Mouse (Mus musculus): ENCODE results near the gene Tspoap1. TPM values are rescaled to one million over a fixed set of nuclear protein-coding genes. Genes with fewer than 3 reads are reported as not detected.

Gene Tspoap1
- polyA plus RNA-seq (2015; fragmentation: Nextera tagmentation; extraction: Ambion mirVana), result 4.4 and 5.1 TPM in 2 replicates

GRCm38 (mm10) chr11:87760301-87761081 lies at the start of gene Tspoap1:
Gene Tspoap1, plus strand, starts transcription at chr11:87760541.
- Histone ChIP-seq H3K27ac (no peak within 1 kb of the TSS), H3K27me3 (peaks cover 66% of the 10 kb centered on the region), H3K36me3 (no peaks in the 10 kb centered on the region), H3K4me3 (replicated peaks) (no peak within 1 kb of the TSS), H3K4me1 (peaks cover 36% of the 10 kb centered on the region), H3K4me2 (peak within 1 kb of the TSS; percentile 19; the same call in 1 of the 2 replicates), H3K9ac (no peak within 1 kb of the TSS), H3K9me3 (replicated peaks) (no peaks in the 10 kb centered on the region)
- 8% methylated on average over 23 of the region's 23 CpGs for WGBS
- no peak for ATAC-seq (replicated peaks; ENCODE audit: low FRiP score)

GRCm38 (mm10) chr11:87712188-87712587 lies 48.2 kb upstream of the Tspoap1 start:
- Histone ChIP-seq H3K9ac (no peak overlapping the region), H3K4me1 (peaks cover 20% of the 10 kb centered on the region), H3K27ac (no peak overlapping the region), H3K9me3 (replicated peaks) (no peaks in the 10 kb centered on the region), H3K4me2 (no peak overlapping the region), H3K36me3 (no peaks in the 10 kb centered on the region), H3K4me3 (replicated peaks) (no peak overlapping the region), H3K27me3 (0 out of 2 replicates have a peak, but pooled peaks cover 4% of the 10 kb centered on the region)
- 89% methylated on average over 4 of the region's 4 CpGs for WGBS
- ATAC-seq (replicated peaks; ENCODE audit: low FRiP score), result no peak

- Histone ChIP-seq H3K4me3 (replicated peaks) (no peak overlapping the region), H3K4me1 (no peaks in the 10 kb centered on the region), H3K36me3 (peaks cover 7% of the 10 kb centered on the region; the same call in 1 of the 2 replicates), H3K9ac (no peak overlapping the region), H3K27ac (no peak overlapping the region), H3K27me3 (no peaks in the 10 kb centered on the region), H3K9me3 (replicated peaks) (no peaks in the 10 kb centered on the region), H3K4me2 (no peak overlapping the region)
- no peak for ATAC-seq (replicated peaks; ENCODE audit: low FRiP score)
- 91% methylated on average over 4 of the region's 4 CpGs for WGBS
These were observed 44.3 kb upstream of the Tspoap1 start for GRCm38 (mm10) chr11:87715999-87716398.

GRCm38 (mm10) chr11:87719526-87719925 lies 40.8 kb upstream of the Tspoap1 start:
- H3K36me3 ChIP-seq, result peaks cover 7% of the 10 kb centered on the region; the same call in 1 of the 2 replicates
- no peak for ATAC-seq (replicated peaks; ENCODE audit: low FRiP score)
- no peak overlapping the region for H3K4me3 ChIP-seq (replicated peaks)
- H3K27me3 ChIP-seq, result no peaks in the 10 kb centered on the region
- no peaks in the 10 kb centered on the region for H3K9me3 ChIP-seq (replicated peaks)
- WGBS, result 88% methylated on average over 7 of the region's 7 CpGs
- H3K4me2 ChIP-seq, result no peak overlapping the region
- no peak overlapping the region for H3K9ac ChIP-seq
- no peak overlapping the region for H3K27ac ChIP-seq
- H3K4me1 ChIP-seq, result no peaks in the 10 kb centered on the region

GRCm38 (mm10) chr11:87720324-87720723 lies 40.0 kb upstream of the Tspoap1 start:
- H3K4me2 ChIP-seq, result no peak overlapping the region
- peaks cover 7% of the 10 kb centered on the region; the same call in 1 of the 2 replicates for H3K36me3 ChIP-seq
- peaks cover 6% of the 10 kb centered on the region for H3K4me1 ChIP-seq
- H3K9ac ChIP-seq, result no peak overlapping the region
- WGBS, result 52% methylated on average over 9 of the region's 9 CpGs
- no peak overlapping the region for H3K27ac ChIP-seq
- no peak for ATAC-seq (replicated peaks; ENCODE audit: low FRiP score)
- no peak overlapping the region for H3K4me3 ChIP-seq (replicated peaks)
- no peaks in the 10 kb centered on the region for H3K27me3 ChIP-seq
- no peaks in the 10 kb centered on the region for H3K9me3 ChIP-seq (replicated peaks)

GRCm38 (mm10) chr11:87720839-87721238 lies 39.5 kb upstream of the Tspoap1 start:
- no peak overlapping the region for H3K4me2 ChIP-seq
- 62% methylated on average over 9 of the region's 9 CpGs for WGBS
- H3K9me3 ChIP-seq (replicated peaks), result no peaks in the 10 kb centered on the region
- H3K36me3 ChIP-seq, result peaks cover 7% of the 10 kb centered on the region; the same call in 1 of the 2 replicates
- peaks cover 11% of the 10 kb centered on the region for H3K4me1 ChIP-seq
- no peaks in the 10 kb centered on the region for H3K27me3 ChIP-seq
- H3K27ac ChIP-seq, result no peak overlapping the region
- no peak overlapping the region for H3K4me3 ChIP-seq (replicated peaks)
- no peak for ATAC-seq (replicated peaks; ENCODE audit: low FRiP score)
- H3K9ac ChIP-seq, result no peak overlapping the region

GRCm38 (mm10) chr11:87722168-87722567 lies 38.2 kb upstream of the Tspoap1 start:
- H3K27me3 ChIP-seq, result no peaks in the 10 kb centered on the region
- no peak overlapping the region for H3K27ac ChIP-seq
- no peak overlapping the region for H3K4me2 ChIP-seq
- H3K36me3 ChIP-seq, result peaks cover 7% of the 10 kb centered on the region; the same call in 1 of the 2 replicates
- no peak for ATAC-seq (replicated peaks; ENCODE audit: low FRiP score)
- 93% methylated on average over 3 of the region's 3 CpGs for WGBS
- H3K4me1 ChIP-seq, result peaks cover 18% of the 10 kb centered on the region
- no peaks in the 10 kb centered on the region for H3K9me3 ChIP-seq (replicated peaks)
- H3K9ac ChIP-seq, result no peak overlapping the region
- no peak overlapping the region for H3K4me3 ChIP-seq (replicated peaks)

GRCm38 (mm10) chr11:87722891-87723290 lies 37.5 kb upstream of the Tspoap1 start:
- H3K4me3 ChIP-seq (replicated peaks), result no peak overlapping the region
- WGBS, result 94% methylated on average over 4 of the region's 4 CpGs
- H3K9ac ChIP-seq, result no peak overlapping the region
- no peaks in the 10 kb centered on the region for H3K9me3 ChIP-seq (replicated peaks)
- H3K4me2 ChIP-seq, result no peak overlapping the region
- peaks cover 7% of the 10 kb centered on the region; the same call in 1 of the 2 replicates for H3K36me3 ChIP-seq
- ATAC-seq (replicated peaks; ENCODE audit: low FRiP score), result no peak
- peaks cover 18% of the 10 kb centered on the region for H3K4me1 ChIP-seq
- no peaks in the 10 kb centered on the region for H3K27me3 ChIP-seq
- no peak overlapping the region for H3K27ac ChIP-seq

- Histone ChIP-seq H3K9ac (no peak overlapping the region), H3K4me2 (no peak overlapping the region), H3K9me3 (replicated peaks) (no peaks in the 10 kb centered on the region), H3K36me3 (no peaks in the 10 kb centered on the region), H3K27me3 (no peaks in the 10 kb centered on the region), H3K27ac (peak overlapping the region; percentile 84), H3K4me1 (peaks cover 18% of the 10 kb centered on the region), H3K4me3 (replicated peaks) (no peak overlapping the region)
- peak; percentile 16; the same call in 1 of the 2 replicates for ATAC-seq (replicated peaks; ENCODE audit: low FRiP score)
These were observed 34.8 kb upstream of the Tspoap1 start for GRCm38 (mm10) chr11:87725515-87725914.

- Histone ChIP-seq H3K27me3 (no peaks in the 10 kb centered on the region), H3K4me3 (replicated peaks) (no peak overlapping the region), H3K4me1 (peaks cover 18% of the 10 kb centered on the region), H3K36me3 (no peaks in the 10 kb centered on the region), H3K27ac (peak overlapping the region; percentile 84), H3K9me3 (replicated peaks) (no peaks in the 10 kb centered on the region), H3K4me2 (no peak overlapping the region), H3K9ac (no peak overlapping the region)
- peak; percentile 76 for ATAC-seq (replicated peaks; ENCODE audit: low FRiP score)
- WGBS, result 17% methylated on average over 6 of the region's 6 CpGs
These were observed 34.3 kb upstream of the Tspoap1 start for GRCm38 (mm10) chr11:87725964-87726562.

GRCm38 (mm10) chr11:87727021-87727420 lies 33.3 kb upstream of the Tspoap1 start:
- Histone ChIP-seq H3K27me3 (no peaks in the 10 kb centered on the region), H3K4me2 (no peak overlapping the region), H3K9ac (no peak overlapping the region), H3K9me3 (replicated peaks) (no peaks in the 10 kb centered on the region), H3K4me3 (replicated peaks) (no peak overlapping the region), H3K4me1 (peaks cover 18% of the 10 kb centered on the region), H3K27ac (no peak overlapping the region), H3K36me3 (no peaks in the 10 kb centered on the region)
- ATAC-seq (replicated peaks; ENCODE audit: low FRiP score), result no peak
- 70% methylated on average over 11 of the region's 11 CpGs for whole genome bisulfite sequencing

GRCm38 (mm10) chr11:87727471-87727870 lies 32.9 kb upstream of the Tspoap1 start:
- Histone ChIP-seq H3K9ac (no peak overlapping the region), H3K4me3 (replicated peaks) (no peak overlapping the region)
- 62% methylated on average over 4 of the region's 4 CpGs for WGBS

More at GRCm38 (mm10) chr11:87727471-87727870, 32.9 kb upstream of the Tspoap1 start:
- Histone ChIP-seq H3K27ac (no peak overlapping the region), H3K4me2 (no peak overlapping the region), H3K27me3 (no peaks in the 10 kb centered on the region), H3K4me1 (peaks cover 18% of the 10 kb centered on the region), H3K9me3 (replicated peaks) (no peaks in the 10 kb centered on the region), H3K36me3 (no peaks in the 10 kb centered on the region)
- no peak for ATAC-seq (replicated peaks; ENCODE audit: low FRiP score)

All from kidney, embryonic 15.5 days (tissue).